Mouse (Mus musculus): ENCODE measurements around the gene Mylpf. TPM values are rescaled to one million over a fixed set of nuclear protein-coding genes. Genes with fewer than 3 reads are reported as not detected.

Gene Mylpf
- total and polyA plus RNA-seq, 3 experiments, result 0.74 to 3.5 (median 3.5) TPM

DNA sequence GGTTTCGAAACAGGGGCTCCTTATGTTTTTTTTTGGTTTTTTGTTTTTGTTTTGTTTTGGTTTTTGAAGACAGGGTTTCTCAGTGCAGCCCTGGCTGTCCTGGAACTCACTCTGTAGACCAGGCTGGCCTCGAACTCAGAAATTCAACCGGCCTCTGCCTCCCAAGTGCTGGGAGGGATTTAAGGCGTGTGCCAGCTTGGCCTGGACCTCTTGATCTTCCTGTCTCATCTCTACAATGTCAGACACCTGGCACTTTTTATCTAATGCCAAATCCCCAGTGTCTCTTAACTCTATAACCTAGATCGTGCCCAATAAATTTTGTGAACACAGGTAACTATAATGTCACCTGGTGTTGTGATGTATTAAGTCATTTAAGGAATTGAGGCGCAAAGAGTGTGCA is 44.7 kb downstream of the Mylpf start:
- TF ChIP-seq CTCF (IDR thresholded peaks at IDR 0.05), result no peak
- no peak for TF ChIP-seq POLR2A (IDR thresholded peaks at IDR 0.05; ENCODE audit: insufficient read depth, low read depth, low read length)
- no peak for TF ChIP-seq EP300 (IDR thresholded peaks at IDR 0.05; ENCODE audit: insufficient read depth, low read depth, low read length)
- H3K9ac ChIP-seq (ENCODE audit: low read depth, low read length), result peak overlapping the region; percentile 90
- no peaks in the 10 kb centered on the region for H3K36me3 ChIP-seq (ENCODE audit: control insufficient read depth, insufficient read depth, low read length)
- no peaks in the 10 kb centered on the region for H3K27me3 ChIP-seq (ENCODE audit: control insufficient read depth, insufficient read depth, low read length)
- peak overlapping the region; percentile 69 for H3K4me3 ChIP-seq
- peak overlapping the region; percentile 92 for H3K27ac ChIP-seq
- 0 out of 2 replicates have a peak, but pooled peaks cover under 1% of the 10 kb centered on the region for H3K79me2 ChIP-seq (replicated peaks; ENCODE audit: control insufficient read depth, insufficient read depth, low read length)
- DNase-seq, result no peak
- peaks cover 2% of the 10 kb centered on the region for H3K4me1 ChIP-seq (ENCODE audit: control insufficient read depth, insufficient read depth, low read length)
- intact Hi-C loops (cut with DNase I), result loop anchor here (5.0 kb wide), 1 partner anchor 259 kb away; the partner anchor contains the start of gene Srcap
- 73% methylated on average over 6 of the region's 6 CpGs for WGBS

DNA sequence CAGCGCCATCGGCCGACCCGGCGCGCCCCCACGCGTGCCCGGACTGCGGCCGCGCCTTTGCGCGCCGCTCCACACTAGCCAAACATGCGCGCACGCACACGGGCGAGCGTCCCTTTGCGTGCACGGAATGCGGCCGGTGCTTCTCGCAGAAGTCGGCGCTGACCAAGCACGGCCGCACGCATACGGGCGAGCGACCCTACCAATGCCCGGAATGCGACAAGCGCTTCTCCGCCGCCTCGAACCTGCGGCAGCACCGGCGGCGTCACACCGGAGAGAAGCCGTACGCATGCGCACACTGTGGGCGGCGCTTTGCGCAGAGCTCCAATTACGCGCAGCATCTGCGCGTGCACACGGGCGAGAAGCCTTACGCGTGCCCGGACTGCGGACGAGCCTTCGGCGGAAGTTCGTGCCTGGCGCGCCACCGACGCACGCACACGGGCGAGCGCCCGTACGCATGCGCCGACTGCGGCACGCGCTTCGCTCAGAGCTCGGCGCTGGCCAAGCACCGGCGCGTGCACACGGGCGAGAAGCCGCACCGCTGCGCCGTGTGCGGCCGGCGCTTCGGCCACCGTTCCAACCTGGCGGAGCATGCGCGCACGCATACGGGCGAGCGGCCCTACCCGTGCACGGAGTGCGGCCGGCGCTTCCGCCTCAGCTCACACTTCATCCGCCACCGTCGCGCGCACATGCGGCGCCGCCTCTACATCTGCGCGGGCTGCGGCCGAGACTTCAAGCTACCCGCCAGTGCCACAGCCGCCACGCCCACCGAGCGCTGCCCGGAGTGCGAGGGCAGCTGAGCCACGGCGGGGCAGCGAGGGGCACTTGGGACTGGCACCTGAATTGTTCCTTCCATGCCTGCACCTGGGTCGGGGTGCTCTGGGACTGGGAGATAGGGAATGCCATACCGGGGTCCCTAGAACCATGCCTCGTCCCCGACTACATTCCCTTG is 45.4 kb downstream of the Mylpf start:
- H3K36me3 ChIP-seq (ENCODE audit: control insufficient read depth, insufficient read depth, low read length), result no peaks in the 10 kb centered on the region
- H3K79me2 ChIP-seq (replicated peaks; ENCODE audit: control insufficient read depth, insufficient read depth, low read length), result no peaks in the 10 kb centered on the region
- peak overlapping the region; percentile 90 for H3K9ac ChIP-seq (ENCODE audit: low read depth, low read length)
- H3K27ac ChIP-seq, result peak overlapping the region; percentile 92
- intact Hi-C loops (cut with DNase I), result loop anchor here (2.0 to 5.0 kb wide), 2 partner anchors 91 to 258 kb away; partner anchors contain the start of genes Srcap and Zfp768
- H3K27me3 ChIP-seq (ENCODE audit: control insufficient read depth, insufficient read depth, low read length), result no peaks in the 10 kb centered on the region
- TF ChIP-seq POLR2A (IDR thresholded peaks at IDR 0.05; ENCODE audit: insufficient read depth, low read depth, low read length), result peak; percentile 63; the same call in 1 of the 2 replicates
- no peak for TF ChIP-seq CTCF (IDR thresholded peaks at IDR 0.05)
- TF ChIP-seq EP300 (IDR thresholded peaks at IDR 0.05; ENCODE audit: insufficient read depth, low read depth, low read length), result peak; percentile 84
- H3K4me3 ChIP-seq, result peak overlapping the region; percentile 69
- under 1% methylated on average over 136 of the region's 136 CpGs for WGBS
- peak; percentile 95 to 97 for DNase-seq
- H3K4me1 ChIP-seq (ENCODE audit: control insufficient read depth, insufficient read depth, low read length), result peaks cover 2% of the 10 kb centered on the region

- Histone ChIP-seq H3K4me1 (ENCODE audit: control insufficient read depth, insufficient read depth, low read length) (peaks cover 2% of the 10 kb centered on the region), H3K36me3 (ENCODE audit: control insufficient read depth, insufficient read depth, low read length) (no peaks in the 10 kb centered on the region), H3K27ac (no peak overlapping the region; the same call in 1 of the 2 replicates), H3K79me2 (replicated peaks; ENCODE audit: control insufficient read depth, insufficient read depth, low read length) (no peaks in the 10 kb centered on the region), H3K4me3 (no peak overlapping the region; the same call in 1 of the 2 replicates), H3K9ac (ENCODE audit: low read depth, low read length) (no peak overlapping the region), H3K27me3 (ENCODE audit: control insufficient read depth, insufficient read depth, low read length) (no peaks in the 10 kb centered on the region)
- DNase-seq, result no peak
- intact Hi-C loops (cut with DNase I), result loop anchor here (2.0 kb wide), 1 partner anchor 90 kb away; the partner anchor contains the start of gene Zfp768
- 27% methylated on average over 4 of the region's 4 CpGs for WGBS
- TF ChIP-seq EP300 (IDR thresholded peaks at IDR 0.05; ENCODE audit: insufficient read depth, low read depth, low read length), result no peak
- no peak for TF ChIP-seq CTCF (IDR thresholded peaks at IDR 0.05)
- no peak for TF ChIP-seq POLR2A (IDR thresholded peaks at IDR 0.05; ENCODE audit: insufficient read depth, low read depth, low read length)
Measured at GRCm38 (mm10) chr7:127255008-127255407, 46.3 kb downstream of the Mylpf start.

DNA sequence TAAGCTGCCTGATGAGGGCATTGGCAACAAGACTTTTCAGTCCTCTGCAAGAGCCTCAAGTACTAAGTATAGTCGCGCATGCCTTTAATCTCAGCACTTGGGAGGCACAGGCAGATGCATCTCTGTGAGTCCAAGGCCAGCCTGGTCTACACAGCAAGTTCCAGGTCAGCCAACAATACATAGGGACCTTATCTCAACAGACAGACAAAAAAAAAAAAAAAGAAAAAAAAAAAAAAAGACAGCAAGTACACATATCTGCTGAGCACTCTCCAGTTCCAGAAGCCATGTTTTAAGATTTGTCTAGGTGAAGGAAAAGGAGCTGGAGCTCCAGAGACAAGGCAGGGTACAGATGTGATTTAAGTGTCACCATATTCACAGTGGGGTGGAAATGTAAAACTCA is 47.3 kb downstream of the Mylpf start:
- no peak for DNase-seq
- H3K27ac ChIP-seq, result no peak overlapping the region
- no peaks in the 10 kb centered on the region for H3K79me2 ChIP-seq (replicated peaks; ENCODE audit: control insufficient read depth, insufficient read depth, low read length)
- H3K9ac ChIP-seq (ENCODE audit: low read depth, low read length), result no peak overlapping the region
- intact Hi-C loops (cut with DNase I), result loop anchor here (2.0 kb wide), 1 partner anchor 89 kb away; the partner anchor contains the start of gene Zfp768
- peaks cover 2% of the 10 kb centered on the region for H3K4me1 ChIP-seq (ENCODE audit: control insufficient read depth, insufficient read depth, low read length)
- 81% methylated on average over 2 of the region's 2 CpGs for WGBS
- H3K36me3 ChIP-seq (ENCODE audit: control insufficient read depth, insufficient read depth, low read length), result no peaks in the 10 kb centered on the region
- no peak for TF ChIP-seq EP300 (IDR thresholded peaks at IDR 0.05; ENCODE audit: insufficient read depth, low read depth, low read length)
- no peak for TF ChIP-seq POLR2A (IDR thresholded peaks at IDR 0.05; ENCODE audit: insufficient read depth, low read depth, low read length)
- TF ChIP-seq CTCF (IDR thresholded peaks at IDR 0.05), result no peak
- H3K4me3 ChIP-seq, result no peak overlapping the region
- H3K27me3 ChIP-seq (ENCODE audit: control insufficient read depth, insufficient read depth, low read length), result no peaks in the 10 kb centered on the region

DNA sequence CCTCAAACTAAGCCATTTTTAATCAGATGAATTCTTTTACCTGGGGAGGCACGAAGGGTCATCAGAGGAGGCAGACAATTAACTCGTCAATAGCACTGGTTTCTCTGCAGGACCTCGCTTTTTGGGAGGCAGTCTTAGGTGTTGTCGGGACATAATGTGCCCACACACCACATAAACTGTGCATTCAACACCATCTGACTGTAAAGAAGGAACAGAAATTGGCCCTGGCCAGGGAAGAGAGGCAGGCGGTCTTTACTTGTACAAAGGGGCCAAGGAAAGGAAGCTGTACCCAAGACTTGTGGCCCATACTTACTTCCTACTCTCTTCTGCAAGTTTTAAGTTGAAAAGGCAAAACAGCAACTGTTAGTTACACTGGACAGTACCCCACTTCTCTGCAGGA is 47.8 kb downstream of the Mylpf start:
- DNase-seq, result no peak

More for the DNA sequence above, 47.8 kb downstream of the Mylpf start:
- no peak overlapping the region for H3K4me3 ChIP-seq
- TF ChIP-seq POLR2A (IDR thresholded peaks at IDR 0.05; ENCODE audit: insufficient read depth, low read depth, low read length), result no peak
- no peak for TF ChIP-seq CTCF (IDR thresholded peaks at IDR 0.05)
- TF ChIP-seq EP300 (IDR thresholded peaks at IDR 0.05; ENCODE audit: insufficient read depth, low read depth, low read length), result no peak
- 81% methylated on average over 5 of the region's 5 CpGs for WGBS
- H3K27me3 ChIP-seq (ENCODE audit: control insufficient read depth, insufficient read depth, low read length), result no peaks in the 10 kb centered on the region
- H3K4me1 ChIP-seq (ENCODE audit: control insufficient read depth, insufficient read depth, low read length), result peaks cover 4% of the 10 kb centered on the region
- no peak overlapping the region for H3K9ac ChIP-seq (ENCODE audit: low read depth, low read length)
- no peaks in the 10 kb centered on the region for H3K79me2 ChIP-seq (replicated peaks; ENCODE audit: control insufficient read depth, insufficient read depth, low read length)
- no peak overlapping the region for H3K27ac ChIP-seq
- H3K36me3 ChIP-seq (ENCODE audit: control insufficient read depth, insufficient read depth, low read length), result no peaks in the 10 kb centered on the region
- intact Hi-C loops (cut with DNase I), result no loop called here
